Mouse (Mus musculus): ENCODE results near the gene Cggbp1.
A peak's percentile ranks its signal among the peaks of the same experiment; 100 is the strongest.
"Not testable (repeated sequence)": the region's sequence is repeated elsewhere in the genome, so short reads cannot be mapped to it uniquely, and the experiment has no call there.

Gene Cggbp1

DNA sequence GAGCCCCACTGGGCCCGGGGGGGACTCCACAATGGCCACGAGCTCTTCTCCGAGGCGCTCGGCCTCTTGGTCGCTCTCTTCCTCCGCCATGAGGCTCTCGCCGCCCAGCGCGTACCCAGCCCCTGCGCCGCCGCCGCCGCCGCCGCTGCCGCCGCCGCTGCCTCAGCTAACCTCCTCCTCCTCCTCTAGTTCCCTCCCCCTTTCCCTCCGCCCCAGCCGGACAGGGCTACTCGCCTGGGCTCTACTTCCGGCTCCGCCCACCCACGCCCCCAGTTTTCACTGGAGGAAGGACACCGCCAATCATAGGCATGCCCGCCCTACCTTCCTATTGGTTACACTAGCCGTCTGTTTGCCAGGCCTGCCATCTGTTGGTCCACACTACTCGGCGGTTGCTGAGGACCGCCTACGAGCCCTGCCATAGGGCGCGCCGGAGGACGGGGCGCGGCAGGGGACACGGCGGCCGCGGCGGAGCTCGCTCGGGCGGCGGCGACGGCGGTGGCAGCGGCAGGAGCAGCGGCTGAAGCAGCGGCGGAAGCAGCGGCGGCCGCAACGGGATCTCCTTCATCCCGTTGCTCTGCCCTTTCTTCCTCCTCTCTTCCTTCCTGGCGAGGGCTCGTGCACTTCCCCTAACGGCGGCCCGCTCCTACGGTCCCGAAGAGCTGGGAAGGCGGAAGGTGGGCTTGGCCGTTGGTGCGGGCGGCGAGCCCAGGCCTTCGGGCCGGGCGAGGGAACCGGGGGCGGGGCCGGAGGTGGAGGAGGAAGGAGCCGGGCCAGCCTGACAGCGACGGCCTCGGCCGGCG is at the start of gene Cggbp1, which contains the start of gene Zfp654:
Gene Cggbp1 (plus strand): TSS at position 434 of the 800 bp plus-strand sequence.
Gene Zfp654 (minus strand): TSS at position 90 of the 800 bp plus-strand sequence.
- DNase-seq: peak; percentile 100

DNA sequence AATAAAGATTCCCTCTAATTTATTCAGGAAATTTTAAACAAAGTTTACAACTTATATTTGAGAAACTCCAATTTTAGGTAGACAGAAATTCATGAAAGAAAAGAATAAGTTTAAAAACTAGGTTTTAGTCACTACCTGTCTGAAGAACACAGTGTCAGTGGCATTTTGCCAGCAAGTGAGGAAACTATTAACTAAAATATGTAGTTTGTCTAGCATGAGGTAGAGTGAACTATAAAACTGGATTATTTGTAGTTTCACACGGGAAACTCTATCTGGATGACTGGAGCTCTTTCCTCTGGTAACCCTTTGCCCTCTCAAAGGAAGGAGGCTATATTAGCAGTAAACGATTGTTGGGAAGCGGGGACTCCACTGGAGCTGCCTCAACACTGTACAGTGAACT is 48.8 kb upstream of the Cggbp1 start:
- no peak for DNase-seq

DNA sequence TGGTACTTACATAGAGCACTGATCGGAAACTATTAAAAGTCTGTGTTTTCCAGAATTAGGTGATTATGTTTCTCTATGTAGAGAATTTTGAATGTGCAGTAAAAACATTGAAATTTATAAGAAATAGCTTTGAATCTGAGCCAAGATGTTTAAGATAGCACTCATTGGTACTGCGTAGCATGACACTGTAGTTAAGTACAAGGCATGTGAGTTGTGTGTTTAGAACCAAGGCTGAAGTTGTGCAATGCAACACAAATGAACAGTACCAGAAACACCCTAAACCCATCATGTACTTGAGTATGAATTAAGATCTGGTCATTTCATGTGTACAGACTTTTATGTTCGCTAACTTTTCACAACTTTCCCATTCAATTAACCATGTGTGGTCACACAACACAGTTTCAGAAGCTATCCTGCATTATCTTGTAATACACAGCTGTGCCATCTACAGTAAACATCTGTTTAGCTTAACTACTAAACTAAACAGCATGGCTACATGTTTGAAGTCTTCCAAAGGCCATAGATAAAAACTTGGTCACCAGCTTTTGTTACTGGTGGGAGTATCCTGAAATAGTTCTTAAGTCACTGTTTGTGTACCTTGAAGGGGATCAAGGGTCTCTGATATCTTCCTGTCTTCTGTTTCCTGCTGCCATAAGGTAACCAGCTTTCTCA is 34.6 kb upstream of the Cggbp1 start:
- DNase-seq: no peak

DNA sequence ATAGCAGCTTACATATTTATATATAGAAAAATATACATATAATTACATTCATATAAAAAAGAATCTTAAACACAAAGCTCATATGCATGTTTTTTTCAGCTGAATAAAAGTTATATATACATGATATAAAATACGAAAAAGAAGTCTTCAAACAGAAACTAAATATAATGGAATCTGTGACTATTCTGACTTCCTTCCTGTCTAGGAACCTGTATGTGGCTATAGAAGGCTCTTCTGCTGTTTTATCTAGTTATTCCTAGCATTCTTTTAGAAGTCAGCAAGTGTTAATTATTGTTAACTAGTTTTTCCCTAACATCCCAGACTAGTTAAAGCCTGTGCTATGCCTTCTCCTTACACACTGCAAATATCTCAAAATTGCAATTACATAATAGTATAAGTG is 27.9 kb upstream of the Cggbp1 start:
- no peak for DNase-seq

DNA sequence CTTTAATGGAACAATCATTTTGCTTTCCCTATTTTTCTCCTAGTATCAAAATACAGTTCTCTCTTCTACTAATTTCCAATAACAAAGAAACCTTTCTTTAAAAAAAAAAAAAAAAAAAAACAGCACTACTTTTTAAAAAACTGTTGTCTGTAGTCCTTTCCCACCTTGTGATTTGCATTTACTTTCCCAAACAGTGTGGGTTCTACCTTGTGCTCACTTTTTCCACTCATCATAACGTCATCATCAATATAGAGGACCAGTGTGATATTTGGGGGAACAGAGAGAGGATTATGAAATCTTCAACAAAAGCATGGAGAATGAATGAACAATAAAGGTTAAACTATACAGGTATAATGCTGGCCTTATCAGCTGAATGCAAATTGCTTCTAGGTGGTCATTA is 27.3 kb upstream of the Cggbp1 start:
- no peak for DNase-seq

DNA sequence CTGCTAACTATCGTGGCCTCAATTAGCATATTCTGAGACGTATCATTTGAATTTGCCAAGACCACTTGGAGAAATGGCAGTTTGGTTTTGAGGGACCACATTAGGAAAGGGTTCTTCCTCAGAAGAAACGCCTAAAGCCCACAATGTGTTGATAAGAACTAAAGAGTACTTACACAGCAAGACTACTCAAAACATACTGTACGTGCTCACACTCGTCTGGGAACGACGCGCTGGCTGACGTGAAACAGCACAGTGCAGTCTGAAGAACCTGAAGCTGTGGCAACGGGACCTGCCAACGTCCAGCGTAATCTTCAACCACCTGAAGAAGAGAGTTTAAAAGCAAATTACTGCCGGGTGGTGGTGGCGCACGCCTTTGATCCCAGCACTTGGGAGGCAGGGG is 21.5 kb upstream of the Cggbp1 start:
- DNase-seq: no peak

DNA sequence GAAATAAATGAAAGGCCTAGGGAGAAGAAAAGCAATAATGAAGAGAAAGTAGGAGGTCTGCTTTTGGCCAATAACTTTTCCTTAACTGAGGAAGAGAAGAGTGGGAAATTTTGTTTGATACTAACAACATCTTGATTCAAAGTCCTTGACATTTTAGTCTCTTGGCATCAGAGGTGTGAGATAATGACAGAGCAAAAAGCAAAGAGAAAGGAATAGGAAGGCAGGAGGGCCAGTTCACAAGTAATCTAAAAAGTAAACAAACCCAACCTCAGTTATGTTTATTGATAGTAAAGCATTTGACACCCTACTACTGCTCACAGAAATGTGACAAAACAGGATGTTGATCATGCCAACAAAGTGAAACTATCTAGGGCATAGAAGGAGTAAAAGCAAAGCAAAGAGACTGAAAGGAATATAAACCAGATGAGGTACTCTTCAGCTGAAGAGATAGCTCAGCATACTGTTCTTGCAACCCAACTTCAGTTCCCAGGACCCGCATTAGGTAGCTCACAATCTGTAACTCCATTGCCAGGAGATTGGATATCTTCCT is 15.7 kb upstream of the Cggbp1 start:
- DNase-seq: no peak

DNA sequence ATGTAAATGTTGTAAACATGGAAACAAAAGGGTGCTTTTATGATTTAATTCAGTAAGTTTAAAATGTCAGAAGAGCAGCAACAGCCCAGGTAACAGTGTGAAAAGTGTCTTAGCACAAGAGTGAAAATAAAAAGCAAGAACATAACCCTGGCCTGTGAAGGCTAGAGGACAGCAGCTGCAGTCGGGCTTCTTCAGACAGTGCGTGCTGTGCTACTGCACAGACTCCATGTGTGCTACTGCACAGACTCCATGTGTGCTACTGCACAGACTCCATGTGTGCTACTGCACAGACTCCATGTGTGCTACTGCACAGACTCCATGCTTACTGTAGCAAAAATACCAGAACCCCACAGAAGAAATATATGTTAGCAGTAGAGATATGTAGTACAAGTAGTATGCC is 15.1 kb upstream of the Cggbp1 start:
- no peak for DNase-seq

DNA sequence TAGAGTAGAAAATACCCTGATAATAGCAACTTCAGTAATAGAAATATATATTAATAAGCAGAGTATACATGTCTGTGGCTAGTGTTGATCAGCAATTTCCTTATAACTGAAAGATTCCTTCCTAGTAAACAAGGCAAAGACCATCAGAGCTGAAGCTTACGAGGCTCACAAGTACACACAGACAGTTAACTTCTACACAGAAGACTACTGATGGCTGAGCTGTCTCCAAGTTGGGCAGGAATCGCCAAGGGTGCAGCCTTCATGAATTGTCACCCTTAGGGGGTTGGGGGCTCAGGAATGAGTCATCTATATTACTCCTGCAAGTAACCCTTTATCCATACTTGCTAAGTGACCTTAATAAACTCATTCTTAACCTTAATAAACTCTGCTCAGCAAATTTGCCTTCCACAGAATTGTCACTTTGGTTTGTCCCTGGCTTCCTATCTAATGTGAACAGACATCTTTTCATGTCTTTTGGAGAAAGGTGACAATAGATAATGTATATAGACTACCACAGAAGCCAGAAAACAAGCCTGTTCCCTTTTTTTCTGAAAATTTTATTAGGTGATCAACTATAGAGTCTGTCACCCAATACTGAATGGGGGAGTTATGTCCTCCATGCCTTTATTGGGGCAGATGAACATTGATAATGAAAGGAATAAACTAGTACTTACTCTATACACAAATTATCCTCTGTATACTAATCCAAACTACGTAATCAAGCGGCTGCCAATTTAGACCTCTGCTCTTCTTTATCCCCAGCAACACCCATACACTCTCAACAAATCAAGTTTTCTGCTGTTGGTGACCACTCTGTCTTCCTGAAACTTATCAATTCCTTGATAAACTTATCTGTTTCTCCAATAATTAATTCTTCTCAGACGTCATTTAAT is 10.1 kb upstream of the Cggbp1 start:
- DNase-seq: no peak

DNA sequence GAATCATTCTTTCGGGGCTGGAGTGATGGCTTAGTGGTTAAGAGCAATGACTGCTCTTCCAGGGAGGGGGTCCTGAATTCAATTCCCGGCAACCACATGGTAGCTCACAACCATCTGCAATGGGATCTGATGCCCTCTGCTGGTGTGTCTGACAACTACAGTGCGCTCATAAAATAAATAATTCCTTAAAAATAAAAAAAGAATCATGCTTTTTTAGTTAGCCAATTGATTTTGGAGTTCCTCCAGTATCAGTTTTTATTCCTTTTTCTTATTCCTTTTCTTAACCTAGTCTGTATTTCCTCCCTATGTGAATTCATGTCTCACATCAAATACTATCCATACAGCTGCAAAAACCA is 9.4 kb upstream of the Cggbp1 start:
- no peak for DNase-seq

DNA sequence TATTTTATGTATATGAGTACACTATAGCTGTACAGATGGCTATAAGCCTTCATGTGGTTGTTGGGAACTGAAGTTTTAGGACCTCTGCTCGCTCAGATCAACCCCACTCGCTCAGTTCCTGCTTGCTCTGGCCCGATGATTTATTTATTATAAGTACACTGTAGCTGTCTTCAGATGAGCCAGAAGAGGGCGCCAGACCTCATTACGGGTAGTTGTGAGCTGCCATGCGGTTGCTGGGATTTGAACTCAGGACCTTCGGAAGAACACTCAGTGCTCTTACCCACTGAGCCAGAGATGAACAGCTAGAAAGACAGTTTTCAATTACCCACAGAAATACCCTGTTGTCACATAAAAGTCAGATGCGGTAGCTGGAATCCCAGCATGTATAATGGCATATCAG is 5.8 kb upstream of the Cggbp1 start:
- no peak for DNase-seq

DNA sequence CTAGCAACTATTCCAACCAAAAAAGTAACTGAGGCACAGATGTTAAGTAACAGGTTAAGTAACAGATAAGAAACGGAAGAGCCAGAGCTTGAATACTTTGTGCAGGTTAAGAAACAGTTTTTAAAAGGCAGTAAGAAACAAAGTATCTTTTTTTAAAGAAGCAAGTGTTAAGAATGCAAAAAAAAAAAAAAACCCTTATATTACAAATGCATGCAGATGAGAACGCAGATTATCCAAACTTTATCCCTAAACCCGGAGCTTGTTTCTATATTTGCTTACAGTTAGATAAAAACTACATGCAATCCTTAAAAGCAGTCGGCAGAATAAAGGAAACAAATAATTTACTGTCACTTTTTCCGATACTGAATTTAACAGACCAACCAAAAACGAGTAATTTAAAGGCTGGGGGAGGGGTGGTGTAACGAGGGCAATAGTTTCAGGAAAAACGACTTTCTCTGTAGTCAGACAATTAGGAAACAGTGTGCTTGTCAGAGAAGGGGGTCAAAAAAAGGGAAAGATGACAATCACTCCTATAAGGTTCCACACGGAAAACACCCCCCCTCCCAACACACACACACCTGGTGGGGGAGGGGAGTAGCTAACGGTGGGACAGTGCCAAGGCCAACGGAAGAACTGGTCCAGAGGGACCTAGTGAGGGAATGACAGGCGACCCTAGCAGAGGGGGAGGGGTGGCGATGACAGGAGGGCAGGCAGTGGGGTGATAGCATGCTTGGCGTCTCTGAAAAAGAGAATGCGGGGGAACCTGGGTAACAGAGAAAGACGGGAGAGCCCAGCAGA is 1.3 kb upstream of the Cggbp1 start:
- peak; percentile 17 for DNase-seq

DNA sequence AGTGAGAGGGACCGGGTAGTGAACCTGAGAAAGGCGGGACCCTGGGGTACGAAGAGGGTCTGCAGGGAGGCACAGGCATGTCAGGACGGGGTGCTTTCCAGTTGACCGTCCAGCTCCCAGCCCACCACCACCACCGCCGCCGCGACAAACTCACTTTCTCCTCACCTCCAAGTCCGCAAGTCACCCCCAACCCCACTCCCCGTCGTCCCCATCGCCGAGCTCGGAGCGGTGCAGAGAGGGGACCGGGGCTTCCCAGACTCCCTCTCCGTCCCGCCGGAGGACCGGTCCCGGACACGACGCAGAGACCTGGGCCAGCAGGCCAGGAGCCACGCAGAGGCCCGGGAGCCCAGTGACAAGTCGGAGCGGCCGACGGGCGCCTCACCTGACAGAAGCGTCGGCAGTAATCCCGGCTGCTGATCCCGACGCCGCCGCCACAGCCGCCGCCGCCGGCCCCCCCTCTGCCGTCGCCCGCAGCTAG is 672 bp upstream of the Cggbp1 start:
- DNase-seq: peak; percentile 14

DNA sequence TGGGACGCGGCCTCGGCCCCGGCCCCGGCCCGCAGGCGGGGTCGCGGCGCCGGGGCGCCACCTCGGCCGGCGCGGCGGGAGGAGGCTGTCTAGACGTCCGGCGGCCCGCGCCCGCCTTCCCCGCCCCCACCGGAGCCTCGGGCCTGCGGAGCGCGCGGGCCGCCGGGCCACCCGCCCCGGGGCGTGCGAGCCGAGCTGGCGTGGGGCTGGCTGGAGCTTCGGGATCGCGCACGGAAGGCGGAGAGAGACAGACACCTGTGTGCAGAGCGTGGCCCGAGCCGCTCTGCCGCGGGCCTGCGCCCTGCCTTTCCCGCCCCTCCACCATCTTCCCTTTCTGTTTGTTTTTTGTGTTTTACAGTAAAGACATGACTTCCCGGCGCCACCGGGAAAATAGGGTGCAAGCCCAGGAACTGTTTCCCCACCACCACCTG is 660 bp downstream of the Cggbp1 start:
- DNase-seq: peak; percentile 9

DNA sequence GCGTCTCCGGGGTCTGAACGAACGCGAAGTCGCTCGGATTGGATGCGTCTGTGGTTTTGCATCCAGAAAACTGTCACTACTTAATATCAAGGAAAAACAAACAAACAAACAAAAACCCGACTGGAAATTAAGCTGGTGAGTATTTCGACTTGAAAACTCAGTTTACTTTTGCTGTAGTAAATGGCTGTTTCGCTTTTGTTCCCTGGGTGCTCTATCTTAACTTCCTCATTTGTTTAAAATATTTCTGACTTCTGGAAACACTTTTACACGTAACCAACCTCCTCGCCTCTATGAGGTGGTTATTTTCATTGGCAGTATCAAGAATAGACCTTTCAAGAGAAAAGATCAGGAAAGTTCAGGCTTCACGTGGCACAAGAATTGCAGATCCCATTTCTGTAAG is 1.1 kb downstream of the Cggbp1 start:
- DNase-seq: no peak

DNA sequence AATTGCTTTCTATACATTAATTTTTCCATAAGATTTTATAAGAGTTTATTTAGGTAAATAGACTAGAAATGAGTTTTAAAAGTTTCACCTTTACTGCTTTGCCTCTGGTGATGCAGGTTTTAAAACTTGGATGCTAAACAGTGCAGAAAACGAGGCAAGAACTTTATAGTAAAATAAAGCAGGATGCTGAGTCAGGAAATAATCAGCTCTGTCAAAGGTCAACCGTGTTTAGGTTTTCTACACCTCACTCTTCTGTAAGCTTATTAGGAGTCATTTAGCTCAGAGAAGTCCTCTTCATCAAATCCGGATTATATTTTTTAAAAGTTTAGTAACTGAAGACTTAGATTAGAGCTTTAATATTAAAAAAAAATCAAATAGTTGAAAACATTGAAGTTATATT is 5.2 kb downstream of the Cggbp1 start:
- no peak for DNase-seq

DNA sequence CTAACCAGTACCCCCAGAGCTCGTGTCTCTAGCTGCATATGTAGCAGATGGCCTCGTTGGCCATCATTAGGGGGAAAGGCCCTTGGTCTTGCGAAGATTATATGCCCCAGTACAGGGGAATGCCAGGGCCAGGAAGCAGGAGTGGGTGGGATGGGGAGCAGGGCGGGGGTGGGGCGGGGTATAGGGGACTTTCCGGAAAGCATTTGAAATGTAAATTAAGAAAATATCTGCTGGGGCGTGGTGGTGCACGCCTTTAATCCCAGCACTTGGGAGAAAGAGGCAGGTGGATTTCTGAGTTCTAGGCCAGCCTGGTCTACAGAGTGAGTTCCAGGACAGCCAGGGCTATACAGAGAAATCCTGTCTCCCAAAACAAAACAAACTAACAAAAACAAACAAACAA is 14.0 kb downstream of the Cggbp1 start:
- DNase-seq: not testable (repeated sequence)

DNA sequence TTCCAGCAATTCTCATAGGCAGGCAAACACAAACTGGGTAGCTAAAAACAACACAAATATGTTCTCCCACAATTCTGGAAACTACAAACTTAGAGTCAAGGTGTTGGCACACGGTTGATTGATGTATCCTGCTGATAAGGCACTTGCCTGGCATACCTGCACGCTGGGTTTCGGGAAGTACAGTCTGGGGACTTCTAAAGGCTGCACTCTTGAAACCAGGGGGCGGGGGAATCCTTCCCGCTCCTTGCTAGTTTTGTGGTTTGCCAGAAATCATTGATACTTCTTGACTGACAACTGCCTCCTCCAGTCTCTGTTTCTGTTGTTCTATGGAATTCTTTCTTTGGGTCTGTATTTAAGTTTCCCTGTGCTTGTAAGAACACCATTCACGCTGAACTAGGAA is 16.8 kb downstream of the Cggbp1 start:
- DNase-seq: no peak

DNA sequence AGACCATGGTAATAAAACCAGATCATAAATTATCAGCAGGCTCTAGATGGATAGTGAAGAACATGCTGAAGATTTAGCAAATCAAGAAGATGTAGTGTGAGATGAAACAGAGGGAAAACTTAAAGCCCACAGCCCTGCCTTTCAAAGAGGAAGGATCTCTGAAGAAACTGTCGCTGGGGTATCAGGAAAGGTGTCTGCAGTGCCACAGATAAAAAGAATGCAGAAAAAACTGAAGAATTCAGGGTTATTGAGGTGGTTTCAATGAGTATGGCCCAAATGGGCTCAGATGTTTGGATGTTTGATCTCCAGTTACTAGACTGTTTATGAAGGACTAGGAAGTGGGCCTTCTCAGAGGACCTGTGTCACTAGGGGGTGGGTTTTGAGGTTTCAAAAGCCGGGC is 17.8 kb downstream of the Cggbp1 start:
- no peak for DNase-seq

DNA sequence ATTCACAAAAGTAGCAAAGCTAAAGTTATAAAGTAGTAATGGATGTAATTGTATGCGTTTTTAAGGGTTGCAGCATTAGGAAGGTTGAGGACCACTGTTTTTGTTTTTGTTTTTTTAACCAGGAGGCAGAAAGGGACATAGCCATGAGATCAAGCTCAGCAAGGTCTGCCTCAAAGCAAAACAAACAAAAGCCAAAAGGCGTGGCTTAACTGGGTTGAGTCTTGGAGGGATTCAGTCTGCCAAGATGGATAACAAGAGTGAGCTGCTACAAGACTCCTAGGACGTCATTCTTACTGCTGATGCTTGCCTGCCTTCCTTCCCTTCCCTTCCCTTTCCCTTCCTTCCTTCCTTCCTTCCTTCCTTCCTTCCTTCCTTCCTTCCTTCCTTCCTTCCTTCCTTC is 20.5 kb downstream of the Cggbp1 start:
- DNase-seq: no peak

DNA sequence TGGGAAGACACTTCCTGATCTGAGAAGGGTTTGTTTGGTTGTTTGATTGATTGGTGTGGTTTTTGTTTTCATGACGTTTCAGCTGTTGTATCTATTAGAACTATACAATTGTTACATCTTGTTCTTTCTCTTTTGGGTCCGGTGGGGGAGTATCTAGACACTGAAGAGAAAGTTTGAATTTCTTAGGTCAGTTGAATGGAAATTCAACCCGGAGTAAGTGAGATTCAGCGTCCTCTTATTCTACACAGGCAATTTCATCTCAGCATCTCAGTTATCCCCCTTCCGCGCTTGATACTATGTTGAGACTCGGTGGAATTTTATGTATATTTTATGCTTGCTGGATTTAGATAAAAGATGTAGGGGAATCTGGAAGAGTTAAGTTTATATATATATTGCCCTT is 21.0 kb downstream of the Cggbp1 start:
- no peak for DNase-seq

Data from layer of hippocampus, adult 9-11 months (tissue).